In genomic region chr16:12758594-12758993, GRCm38 (mm10) we compare ENCODE assay signal across 14 mouse cellular contexts.
DNase-seq lines count a peak whose midpoint lies in the region; ATAC-seq and TF ChIP-seq lines count a peak whose summit lies in the region.
"Had no signal": no experiment of that assay in that cellular context is flagged by ENCODE, and none has a peak within 500 bp of the region (broad histone marks: within the 10 kb centered on the region; RNA-seq: fewer than 3 reads in every experiment).

No protein-coding gene starts in this region.

- H3K27ac ChIP-seq in heart, embryonic 11.5 days (ENCODE audit: low read depth, low read length): no peak overlapping the region
- no peak overlapping the region for H3K27ac ChIP-seq in lung, postnatal 0 days (ENCODE audit: low read length)
- H3K27ac ChIP-seq in small intestine, adult 2 months (ENCODE audit: insufficient read depth, low read depth, low read length): no peak overlapping the region
- H3K27ac ChIP-seq: midbrain, embryonic 15.5 days; neural tube, embryonic 15.5 days had no signal

- no peak overlapping the region for H3K9ac ChIP-seq in heart, embryonic 11.5 days (ENCODE audit: low read depth, low read length)
- no peak overlapping the region for H3K9ac ChIP-seq in lung, postnatal 0 days (replicated peaks; ENCODE audit: low read depth)
- H3K9ac ChIP-seq: midbrain, embryonic 15.5 days; neural tube, embryonic 15.5 days had no signal

- 0 out of 2 replicates have a peak, but pooled peaks have one; percentile 10 for ATAC-seq in heart, embryonic 11.5 days (replicated peaks; ENCODE audit: insufficient number of reproducible peaks, low FRiP score, low TSS enrichment)
- no peak for ATAC-seq in lung, postnatal 0 days
- ATAC-seq: CD4-positive, CD25-positive, alpha-beta regulatory T cell, adult 4 months; midbrain, embryonic 15.5 days had no signal

- WGBS in heart, embryonic 11.5 days (ENCODE audit: insufficient replicate concordance): 80% methylated on average over 4 of the region's 4 CpGs
- WGBS in lung, postnatal 0 days: 78% methylated on average over 4 of the region's 4 CpGs
- 85% methylated on average over 4 of the region's 4 CpGs for WGBS in small intestine, adult 2 months

- H3K9me3 ChIP-seq in heart, embryonic 11.5 days (replicated peaks; ENCODE audit: control insufficient read depth, low read length): no peaks in the 10 kb centered on the region
- H3K9me3 ChIP-seq in lung, postnatal 0 days (ENCODE audit: low read length): no peaks in the 10 kb centered on the region
- H3K9me3 ChIP-seq: midbrain, embryonic 15.5 days; neural tube, embryonic 15.5 days had no signal

- H3K27me3 ChIP-seq in heart, embryonic 11.5 days (ENCODE audit: control insufficient read depth, insufficient read depth, low read length): no peaks in the 10 kb centered on the region
- H3K27me3 ChIP-seq in lung, postnatal 0 days (replicated peaks; ENCODE audit: insufficient read depth, low read length): no peaks in the 10 kb centered on the region
- H3K27me3 ChIP-seq in small intestine, adult 2 months (ENCODE audit: control insufficient read depth, insufficient read depth, low read length): no peaks in the 10 kb centered on the region
- H3K27me3 ChIP-seq: midbrain, embryonic 15.5 days; neural tube, embryonic 15.5 days had no signal

- H3K4me2 ChIP-seq in heart, embryonic 11.5 days: no peak overlapping the region
- no peak overlapping the region for H3K4me2 ChIP-seq in lung, postnatal 0 days (replicated peaks; ENCODE audit: low read depth, low read length)
- H3K4me2 ChIP-seq: midbrain, embryonic 15.5 days; neural tube, embryonic 15.5 days had no signal

- H3K4me1 ChIP-seq in heart, embryonic 11.5 days (ENCODE audit: control insufficient read depth, insufficient read depth, low read length): no peaks in the 10 kb centered on the region
- H3K4me1 ChIP-seq in lung, postnatal 0 days (ENCODE audit: insufficient read depth, low read depth, low read length): no peaks in the 10 kb centered on the region
- no peaks in the 10 kb centered on the region for H3K4me1 ChIP-seq in small intestine, adult 2 months (ENCODE audit: control insufficient read depth, insufficient read depth, insufficient read length, low read length)
- H3K4me1 ChIP-seq: midbrain, embryonic 15.5 days; neural tube, embryonic 15.5 days had no signal

- TF ChIP-seq EP300 in lung, postnatal 0 days (IDR thresholded peaks at IDR 0.05): no peak

- no peak overlapping the region for H3K4me3 ChIP-seq in heart, embryonic 11.5 days (ENCODE audit: low read depth, low read length)
- H3K4me3 ChIP-seq in lung, postnatal 0 days (ENCODE audit: low read depth, low read length): no peak overlapping the region
- H3K4me3 ChIP-seq in small intestine, adult 2 months (ENCODE audit: low read depth, low read length): no peak overlapping the region
- H3K4me3 ChIP-seq: midbrain, embryonic 15.5 days; neural tube, embryonic 15.5 days had no signal

- peak; percentile 43 for TF ChIP-seq CTCF in lung, postnatal 0 days (IDR thresholded peaks at IDR 0.05)
- 0 out of 2 replicates have a peak, but pooled peaks have one; percentile 3 for TF ChIP-seq CTCF in small intestine, adult 2 months (IDR thresholded peaks at IDR 0.05; ENCODE audit: extremely low read depth, insufficient read length, insufficient replicate concordance, low read depth, low read length)

- DNase-seq in heart, adult 11 months: no peak
- no peak for DNase-seq in lung, postnatal 0 days (ENCODE audit: low spot score)
- DNase-seq in lung, postnatal 14 days: no peak
- peak; percentile 69 for DNase-seq in ZHBTc4 (ENCODE audit: low read depth, low spot score)
- no peak for DNase-seq in thymus, postnatal 0 days (ENCODE audit: low spot score)
- DNase-seq: cerebellum, adult 11 months; gastrocnemius, postnatal 14 days; heart, postnatal 36 days; spleen, adult 18-20 months had no signal

- TF ChIP-seq POLR2A in small intestine, adult 2 months (IDR thresholded peaks at IDR 0.05; ENCODE audit: low read depth, low read length): no peak

- no peaks in the 10 kb centered on the region for H3K36me3 ChIP-seq in heart, embryonic 11.5 days (ENCODE audit: control insufficient read depth, insufficient read depth, low read length)
- no peaks in the 10 kb centered on the region for H3K36me3 ChIP-seq in lung, postnatal 0 days (ENCODE audit: insufficient read depth, low read length)
- no peaks in the 10 kb centered on the region for H3K36me3 ChIP-seq in small intestine, adult 2 months (ENCODE audit: control insufficient read depth, insufficient read depth, low read length)
- H3K36me3 ChIP-seq: midbrain, embryonic 15.5 days; neural tube, embryonic 15.5 days had no signal
